Mouse (Mus musculus) thymus, postnatal 4 days (tissue): Measurements from ENCODE around the gene Zfp385c.

Experiments
- DNase-seq: peaks from one replicate; pipeline ENCODE4 v3.0.0; 2021

The Zfp385c gene

GRCm38 (mm10) chr11:100716649-100717048, 24.4 kb upstream of the Zfp385c start:
- DNase-seq, result no peak

GRCm38 (mm10) chr11:100714948-100715347, 22.7 kb upstream of the Zfp385c start:
- DNase-seq, result no peak

DNA sequence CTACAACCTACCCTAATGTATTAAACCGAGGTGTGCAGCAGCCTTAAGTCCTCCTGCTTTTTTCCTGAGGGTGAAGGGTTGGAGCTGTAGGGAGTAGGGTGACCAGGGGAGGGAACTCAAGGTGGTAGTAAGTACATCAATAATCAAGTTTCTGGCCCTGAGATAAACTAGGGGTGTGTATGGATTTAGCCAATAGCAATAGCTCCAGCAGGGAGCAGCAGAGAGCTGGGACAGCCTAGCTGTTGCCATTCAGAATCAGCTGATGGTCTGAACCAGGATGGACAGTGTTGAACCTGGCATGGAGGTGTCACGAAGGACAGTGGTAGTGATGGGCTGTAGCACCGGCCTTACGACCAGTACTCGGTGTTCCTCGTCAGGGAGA, 22.3 kb upstream of the Zfp385c start:
- peak; percentile 90 for DNase-seq

- DNase-seq, result peak; percentile 92
Measured at GRCm38 (mm10) chr11:100713735-100714533, 21.7 kb upstream of the Zfp385c start, which contains the start of gene Hspb9. Gene Hspb9 (plus strand): TSS chr11:100713850.

- DNase-seq, result no peak
Measured at GRCm38 (mm10) chr11:100713174-100713573, 20.9 kb upstream of the Zfp385c start.

- DNase-seq, result peak; percentile 86
Measured at GRCm38 (mm10) chr11:100711783-100712615, 19.7 kb upstream of the Zfp385c start, which contains the start of gene Kat2a. Gene Kat2a (minus strand): TSS chr11:100712465.

DNA sequence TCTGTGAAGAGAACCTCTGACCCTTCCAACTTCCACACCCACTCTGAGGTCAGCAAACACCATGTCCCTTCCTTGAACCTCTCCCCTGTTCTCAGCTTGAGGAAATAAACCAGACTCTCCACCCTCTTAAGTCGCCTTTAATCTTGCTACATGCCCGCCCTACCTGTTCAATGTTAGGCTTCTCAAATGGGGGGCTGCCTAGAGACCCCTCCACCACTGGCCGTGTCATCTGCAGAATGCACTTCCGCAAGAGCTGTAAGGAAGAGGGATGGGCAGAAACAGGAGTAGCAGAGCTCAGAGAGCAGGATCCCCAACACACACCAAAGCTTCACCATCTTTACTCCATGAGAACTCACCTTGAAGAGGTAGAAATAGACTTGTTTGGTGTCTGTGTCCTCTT, 18.7 kb upstream of the Zfp385c start:
- DNase-seq, result no peak

GRCm38 (mm10) chr11:100710528-100710927, 18.3 kb upstream of the Zfp385c start:
- DNase-seq, result no peak

- no peak for DNase-seq
Measured at GRCm38 (mm10) chr11:100709201-100709810, 17.1 kb upstream of the Zfp385c start.

DNA sequence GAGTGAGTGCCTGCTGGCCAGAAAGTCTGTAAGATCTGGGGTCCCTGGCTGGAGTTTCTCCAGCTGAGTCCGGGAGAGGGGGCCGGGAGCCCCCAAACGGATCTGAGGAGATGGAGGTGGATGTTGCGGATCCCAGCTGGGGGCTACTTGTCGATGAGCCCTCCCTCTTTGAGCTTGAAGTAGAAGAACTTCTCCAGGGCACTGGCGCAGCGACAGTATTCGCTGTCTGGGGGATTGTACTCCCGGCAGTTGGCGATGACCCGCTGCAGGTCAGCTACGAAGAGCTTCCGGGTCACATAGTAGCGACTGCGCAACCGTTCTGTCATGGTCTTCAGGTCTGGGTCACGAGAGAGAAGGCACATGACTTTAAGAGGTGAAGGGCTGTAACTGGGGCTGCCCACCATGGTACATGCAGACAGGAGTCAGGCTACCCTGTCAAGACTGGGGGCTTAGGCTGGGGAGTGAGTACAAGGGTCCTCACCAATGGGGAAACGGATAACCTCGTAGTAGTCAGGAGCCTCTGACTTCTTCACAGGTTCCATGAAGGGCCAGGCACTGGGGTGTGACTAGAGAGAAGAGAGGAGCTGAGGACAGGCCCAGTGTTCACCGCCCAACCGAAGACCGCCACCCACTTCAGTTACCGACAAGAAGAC, 13.0 kb upstream of the Zfp385c start:
- no peak for DNase-seq

- no peak for DNase-seq
Measured at GRCm38 (mm10) chr11:100703851-100704531, 11.7 kb upstream of the Zfp385c start, which contains the start of gene Dhx58. Gene Dhx58 (minus strand): TSS chr11:100704271.

- DNase-seq, result no peak
Measured at GRCm38 (mm10) chr11:100703366-100703765, 11.1 kb upstream of the Zfp385c start.

DNA sequence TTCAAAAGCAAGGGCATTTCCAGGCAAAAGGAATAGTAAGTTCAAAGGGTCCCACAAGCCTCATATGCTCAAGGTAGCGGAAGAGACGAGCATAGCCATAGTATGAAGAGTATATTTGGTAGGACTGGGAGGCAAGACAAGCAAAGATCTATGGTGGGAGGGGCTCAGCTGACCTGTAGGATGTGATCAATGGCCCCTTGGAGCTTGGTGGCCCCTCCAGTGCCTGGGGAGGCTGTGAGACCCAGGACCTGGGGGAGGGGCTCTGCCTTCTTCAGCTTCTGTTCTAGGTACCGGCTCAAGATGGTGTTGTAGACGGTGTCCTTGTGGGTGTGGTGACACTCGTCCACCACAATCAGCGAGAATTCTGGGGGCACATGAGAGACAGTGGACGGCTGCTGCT, 10.7 kb upstream of the Zfp385c start:
- no peak for DNase-seq

DNA sequence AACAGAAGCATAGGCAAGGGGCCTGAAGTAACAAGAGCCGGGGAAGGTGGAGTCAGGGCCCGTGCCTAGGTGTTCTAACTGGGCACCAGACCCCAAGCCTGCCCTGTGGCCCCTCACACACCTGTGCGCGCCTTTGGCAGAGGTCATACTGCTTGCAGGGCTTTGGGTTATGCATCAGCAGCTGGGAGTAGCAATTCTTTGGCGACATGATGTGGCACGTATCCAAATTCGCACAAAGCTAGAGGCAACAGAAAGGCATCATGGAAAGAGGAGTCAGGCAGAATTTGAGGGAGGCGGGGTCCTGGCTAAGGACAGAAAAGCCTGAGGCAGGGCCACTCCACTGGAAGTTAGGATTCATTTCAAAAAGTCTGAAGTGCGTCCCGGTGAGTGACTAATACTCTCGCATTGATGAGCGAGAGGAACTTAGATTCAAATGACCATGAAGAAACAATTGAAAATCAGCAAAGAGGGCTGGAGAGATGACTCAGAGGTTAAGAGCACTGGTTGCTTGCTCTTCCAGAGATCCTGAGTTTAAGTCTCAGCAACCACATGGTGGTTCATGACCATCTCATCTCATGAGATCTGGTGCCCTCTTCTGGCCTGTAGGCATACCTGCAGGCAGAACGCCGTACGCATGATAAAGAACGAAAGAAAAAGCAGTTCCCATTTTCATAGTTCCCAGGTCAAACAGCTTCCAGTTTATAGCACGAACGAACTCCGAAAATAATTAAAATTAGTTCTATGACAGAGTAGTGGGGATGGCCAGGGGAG, 10.0 kb upstream of the Zfp385c start:
- DNase-seq, result peak; percentile 71

GRCm38 (mm10) chr11:100701301-100701700, 9.0 kb upstream of the Zfp385c start:
- peak; percentile 78 for DNase-seq

- no peak for DNase-seq
Measured at GRCm38 (mm10) chr11:100700710-100701109, 8.5 kb upstream of the Zfp385c start.

DNA sequence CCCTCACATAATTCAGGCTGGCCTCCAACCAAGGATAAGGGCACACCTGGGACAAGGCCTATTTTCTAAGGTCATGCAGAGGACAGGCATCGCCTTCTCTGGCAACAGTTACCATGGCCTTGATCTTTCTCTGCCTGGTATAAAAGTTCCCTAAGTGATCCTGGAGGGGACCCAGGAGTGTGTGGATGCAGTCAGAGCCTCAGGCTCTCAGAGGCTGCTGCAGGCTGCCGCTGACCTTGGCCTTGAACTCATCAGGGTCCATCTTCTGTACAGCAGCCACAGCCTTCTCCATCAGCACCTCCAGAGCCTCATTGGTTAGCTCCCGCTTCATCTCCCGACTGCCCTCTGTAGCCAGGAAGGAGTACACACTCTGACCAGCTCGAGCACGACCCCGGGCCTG, 5.7 kb upstream of the Zfp385c start:
- DNase-seq, result no peak

DNA sequence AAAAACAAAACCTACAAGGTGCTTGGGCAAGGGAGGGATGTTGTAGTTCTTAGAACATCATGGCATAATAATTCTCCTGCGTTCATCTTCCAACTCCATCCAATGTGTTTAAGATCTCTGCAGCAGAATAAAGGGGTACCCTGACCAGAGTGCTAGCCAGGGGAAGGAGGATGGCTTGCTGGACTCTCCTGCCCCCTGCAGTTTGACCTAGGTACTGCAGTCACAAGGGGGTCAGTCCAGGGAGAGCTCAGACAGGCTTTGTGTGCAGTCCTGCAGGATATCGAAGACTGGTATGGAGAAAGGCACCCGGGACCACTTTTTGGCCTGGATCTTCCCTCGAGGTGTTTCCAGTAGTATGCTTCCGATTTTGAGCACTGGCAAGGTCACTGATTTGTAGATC, 2.7 kb upstream of the Zfp385c start:
- peak; percentile 88 for DNase-seq

DNA sequence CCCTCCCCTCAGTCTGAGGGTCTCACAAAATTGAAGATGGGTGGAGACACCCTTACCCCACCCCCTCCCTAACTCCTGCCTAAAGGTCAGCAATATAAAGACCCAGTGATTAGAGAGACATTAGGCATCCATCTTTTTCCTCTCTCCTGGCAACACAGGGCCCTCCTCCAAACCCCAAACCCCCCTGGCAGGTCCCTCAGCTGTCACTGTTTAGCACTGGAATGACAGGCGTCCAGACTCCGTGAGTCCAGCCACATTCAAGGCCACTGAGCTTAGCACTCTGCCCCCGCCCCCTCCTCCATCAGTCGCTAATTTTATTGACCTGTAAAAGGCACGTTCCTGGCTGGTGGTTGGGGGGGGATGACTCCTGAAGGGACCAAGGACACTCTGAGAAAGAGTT, 899 bp upstream of the Zfp385c start:
- peak; percentile 5 for DNase-seq

GRCm38 (mm10) chr11:100690389-100690788, 1.9 kb downstream of the Zfp385c start:
- DNase-seq, result no peak

GRCm38 (mm10) chr11:100688443-100688842, 3.8 kb downstream of the Zfp385c start:
- DNase-seq, result no peak
